Mouse (Mus musculus) spleen, adult 18-20 months (tissue): Measurements from ENCODE around the gene Nckap5l.

Experiments
- DNase-seq, 2 experiments: peaks; one replicate each; pipeline ENCODE4 v3.0.0; 2022; ENCODE audit warnings: mixed read lengths in 2 of 2

Gene Nckap5l

GRCm38 (mm10) chr15:99430394-99430793 lies 27.2 kb downstream of the Nckap5l start:
- DNase-seq = no peak

DNA sequence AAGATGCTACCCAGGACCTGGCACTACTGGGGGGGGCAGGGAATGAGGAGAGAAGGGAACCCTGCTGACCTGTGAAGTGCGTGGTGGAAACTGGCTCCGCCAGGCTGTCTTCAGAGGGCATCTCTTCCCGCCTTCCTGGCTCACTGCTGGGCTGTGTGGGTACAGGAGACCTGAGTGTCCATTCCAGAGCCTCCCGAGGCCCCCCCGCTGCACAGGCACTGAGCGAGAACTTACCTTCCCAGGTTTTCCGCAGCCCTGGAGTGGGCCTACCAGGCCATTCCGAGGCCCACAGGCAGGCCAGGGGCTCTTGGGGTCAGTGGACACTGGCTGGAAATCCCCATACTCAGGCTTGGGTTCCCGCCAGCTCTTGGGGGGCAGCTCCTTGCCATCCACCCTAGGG lies 33.7 kb downstream of the Nckap5l start:
- DNase-seq = no peak

GRCm38 (mm10) chr15:99423131-99423530 lies 34.4 kb downstream of the Nckap5l start:
- no peak for DNase-seq

DNA sequence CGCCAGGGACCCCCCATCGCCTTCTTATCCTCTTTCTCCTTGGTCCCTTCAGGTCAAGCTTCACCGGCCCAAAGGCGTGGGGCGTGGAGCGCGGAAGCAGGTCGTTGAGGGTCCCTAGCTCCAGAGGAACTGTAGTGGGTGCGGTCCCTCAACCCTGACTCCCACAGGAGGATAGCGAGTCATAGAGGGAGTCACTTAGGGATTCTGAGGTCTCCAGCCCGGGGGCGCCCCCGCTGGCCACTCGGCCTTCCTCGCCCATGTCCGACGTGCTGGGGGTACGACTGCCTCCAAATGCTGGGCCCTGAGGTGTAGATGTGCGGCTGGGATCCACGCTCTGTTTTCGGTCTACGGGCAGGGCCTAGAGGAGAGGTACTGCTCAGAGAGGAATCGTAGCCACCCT lies 35.0 kb downstream of the Nckap5l start:
- DNase-seq = no peak

GRCm38 (mm10) chr15:99421676-99422075 lies 35.9 kb downstream of the Nckap5l start:
- no peak for DNase-seq

- no peak for DNase-seq
Measured at GRCm38 (mm10) chr15:99421152-99421551, 36.4 kb downstream of the Nckap5l start.

DNA sequence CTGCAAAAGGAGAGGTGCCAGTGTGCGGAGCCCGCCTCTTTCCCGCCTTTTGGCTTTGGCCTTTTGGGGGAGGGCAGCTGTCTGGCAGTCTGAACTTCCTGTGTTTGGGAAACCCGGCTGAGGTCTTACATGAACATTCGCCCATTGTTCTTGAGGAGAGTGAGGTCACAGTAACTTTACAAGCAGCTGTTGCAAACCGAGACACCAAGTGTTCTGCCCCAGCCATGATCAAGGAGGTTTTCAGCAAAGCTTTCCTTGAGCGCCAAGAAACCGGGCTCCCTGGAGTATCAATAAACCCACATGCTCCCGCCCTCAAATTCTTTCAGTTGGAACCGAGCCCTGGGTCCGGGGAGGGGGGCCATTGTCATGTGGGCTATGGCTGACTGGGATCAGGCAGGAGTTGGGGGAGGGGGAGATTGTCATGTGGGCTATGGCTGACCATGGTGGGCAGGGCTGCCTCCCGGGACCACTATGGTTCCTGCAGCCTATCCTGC lies 37.0 kb downstream of the Nckap5l start:
- DNase-seq = no peak

DNA sequence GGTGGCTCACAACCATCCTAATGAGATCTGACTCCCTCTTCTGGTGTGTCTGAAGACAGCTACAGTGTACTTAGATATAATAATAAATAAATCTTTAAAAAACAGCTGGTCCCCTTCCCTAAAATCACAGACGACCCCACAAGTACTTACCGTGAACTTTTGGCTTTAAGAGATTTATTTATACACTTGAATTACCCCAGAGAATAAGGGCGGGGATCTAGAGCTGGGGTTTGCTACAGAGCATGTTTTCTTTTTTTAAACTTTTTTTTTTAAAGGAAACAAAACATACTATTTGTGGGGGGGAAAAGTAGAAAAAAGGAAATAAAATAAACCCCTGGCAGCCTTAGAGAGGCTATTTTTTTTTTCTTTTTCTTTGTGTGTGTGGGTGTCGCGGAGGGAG lies 37.4 kb downstream of the Nckap5l start:
- no peak for DNase-seq

DNA sequence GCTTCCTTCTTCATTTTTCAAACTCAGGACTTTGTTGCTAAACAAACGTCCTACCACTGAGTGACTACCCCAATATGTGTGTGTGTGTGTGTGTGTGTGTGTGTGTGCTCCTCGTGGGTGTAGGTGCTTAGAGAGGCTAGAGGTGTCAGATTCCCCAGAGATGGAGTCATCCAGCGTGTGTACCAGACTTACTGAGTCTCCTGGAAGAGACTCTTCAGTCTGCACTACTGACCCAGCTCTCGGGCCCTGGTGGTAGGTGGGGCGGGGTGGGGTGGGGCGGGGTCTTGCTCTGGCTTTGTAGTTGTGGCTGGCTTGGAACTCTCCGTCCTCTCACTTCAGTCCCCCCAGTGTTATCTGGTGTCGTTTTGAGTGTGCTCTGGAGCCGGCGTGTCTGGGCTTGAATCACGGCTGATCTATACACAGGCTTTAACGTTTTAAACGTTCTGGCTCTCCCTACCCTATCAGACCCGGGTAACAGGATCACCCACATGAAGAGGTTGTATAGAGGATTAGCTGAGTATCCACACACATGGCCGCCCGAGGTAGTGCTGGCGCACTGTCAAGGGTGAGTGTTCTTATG lies 39.8 kb downstream of the Nckap5l start:
- no peak for DNase-seq

GRCm38 (mm10) chr15:99416957-99417356 lies 40.6 kb downstream of the Nckap5l start:
- no peak for DNase-seq

DNA sequence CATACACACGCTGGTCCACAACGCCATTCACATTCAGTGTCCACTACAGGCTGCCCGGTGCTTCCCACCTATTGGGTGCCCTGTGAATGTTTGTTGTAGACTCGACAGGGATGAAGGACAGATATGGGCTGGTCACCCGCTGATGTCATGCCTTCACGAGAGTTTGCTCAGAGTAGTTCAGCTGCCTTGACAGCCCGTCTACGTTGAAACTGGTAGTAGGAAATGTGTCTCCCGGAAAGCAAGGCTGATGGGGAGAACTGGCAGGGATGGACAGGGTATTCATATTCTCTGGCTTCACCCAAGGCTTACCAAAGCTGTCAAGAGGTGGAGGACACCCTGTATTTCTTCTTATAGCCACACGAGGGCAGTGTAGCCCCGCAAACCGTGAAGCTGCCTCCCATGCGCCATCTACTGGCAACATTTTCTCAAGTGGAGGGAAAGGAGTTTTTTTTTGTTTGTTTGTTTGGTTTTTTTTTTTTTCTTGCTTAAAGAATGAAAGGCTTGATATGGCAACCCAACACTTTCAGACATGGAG lies 41.1 kb downstream of the Nckap5l start:
- DNase-seq = peak; percentile 45 to 79

DNA sequence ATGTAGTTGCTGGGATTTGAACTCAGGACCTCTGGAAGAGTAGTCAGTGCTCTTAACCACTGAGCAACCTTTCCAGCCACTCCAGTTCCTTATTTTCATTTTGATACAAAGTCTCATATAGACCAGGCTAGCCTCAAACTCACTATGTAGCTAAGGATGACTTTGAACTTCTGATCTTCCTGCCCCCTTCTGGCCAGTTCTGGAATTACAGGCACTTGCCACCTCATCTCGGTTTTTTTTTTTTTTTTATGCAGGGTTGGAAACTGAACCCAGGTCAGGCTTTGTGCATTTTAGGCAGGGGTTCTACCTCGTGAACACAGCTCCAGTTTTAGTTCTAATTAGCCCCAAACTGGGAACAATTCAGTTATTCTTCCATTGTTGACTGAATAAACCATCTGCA lies 41.8 kb downstream of the Nckap5l start:
- DNase-seq = peak in 1 of 2 experiments; percentile 69

- DNase-seq = no peak
Measured at GRCm38 (mm10) chr15:99411747-99412146, 45.8 kb downstream of the Nckap5l start.

- no peak for DNase-seq
Measured at GRCm38 (mm10) chr15:99408845-99409244, 48.7 kb downstream of the Nckap5l start.

GRCm38 (mm10) chr15:99406986-99407570 lies 50.5 kb downstream of the Nckap5l start:
- DNase-seq = no peak

GRCm38 (mm10) chr15:99405150-99405549 lies 52.4 kb downstream of the Nckap5l start:
- DNase-seq = no peak

- no peak for DNase-seq
Measured at GRCm38 (mm10) chr15:99403159-99403889, 54.2 kb downstream of the Nckap5l start.

DNA sequence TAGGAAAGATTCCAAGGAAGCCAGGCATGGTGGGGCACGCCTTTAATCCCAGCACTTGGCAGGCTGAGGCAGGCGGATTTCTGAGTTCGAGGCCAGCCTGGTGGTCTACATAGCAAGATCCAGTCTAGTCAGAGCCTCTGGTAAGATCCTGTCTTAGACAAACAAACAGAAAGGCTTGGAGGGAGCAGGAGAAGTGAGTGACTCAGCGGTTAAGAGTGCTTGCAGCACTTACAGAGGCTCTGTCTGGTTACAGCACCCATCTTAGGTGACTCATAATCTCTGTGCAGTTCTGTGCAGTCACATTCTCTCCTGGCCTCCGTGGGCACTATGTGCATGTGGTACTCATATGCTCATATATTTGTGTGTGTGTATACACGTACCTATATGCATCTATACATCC lies 56.9 kb downstream of the Nckap5l start:
- no peak for DNase-seq

DNA sequence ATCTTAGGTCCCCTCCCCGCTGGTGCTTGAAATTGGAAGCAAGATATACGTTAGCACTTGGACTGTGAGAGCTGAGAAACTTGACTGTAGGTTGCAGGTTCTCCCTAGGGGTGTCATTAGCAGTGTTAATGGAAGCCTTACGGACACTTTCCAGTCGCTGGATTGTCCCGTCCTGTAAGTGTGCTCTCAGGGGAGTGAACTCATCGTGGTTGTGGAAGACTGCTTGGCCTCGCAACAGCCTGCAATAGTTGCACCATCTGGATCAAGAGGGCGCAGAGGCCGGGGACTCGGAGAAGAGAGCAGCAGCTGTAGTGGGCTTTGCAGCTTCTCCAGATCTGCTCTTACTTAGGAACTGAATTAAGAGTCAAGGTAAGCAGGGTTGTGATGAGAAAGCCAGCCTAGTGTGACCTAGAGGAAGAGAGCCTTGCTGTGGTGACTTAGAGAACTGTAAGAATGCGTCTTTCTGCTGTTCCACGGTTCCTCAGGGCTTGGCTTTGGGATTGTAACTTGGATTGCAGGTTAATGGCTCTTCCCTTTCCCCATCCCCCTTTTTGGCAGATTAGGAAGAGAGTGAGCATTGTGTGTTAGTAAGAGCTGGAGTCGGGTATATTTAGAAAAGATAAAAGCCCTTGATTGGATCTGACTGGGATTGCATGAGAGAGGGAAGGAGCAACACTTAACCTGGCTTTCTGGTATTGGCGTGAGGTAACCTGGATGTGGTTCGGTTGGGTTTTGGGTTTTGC lies 57.9 kb downstream of the Nckap5l start:
- no peak for DNase-seq

GRCm38 (mm10) chr15:99397622-99398021 lies 59.9 kb downstream of the Nckap5l start:
- DNase-seq = no peak

- no peak for DNase-seq
Measured at GRCm38 (mm10) chr15:99396875-99397274, 60.7 kb downstream of the Nckap5l start.

DNA sequence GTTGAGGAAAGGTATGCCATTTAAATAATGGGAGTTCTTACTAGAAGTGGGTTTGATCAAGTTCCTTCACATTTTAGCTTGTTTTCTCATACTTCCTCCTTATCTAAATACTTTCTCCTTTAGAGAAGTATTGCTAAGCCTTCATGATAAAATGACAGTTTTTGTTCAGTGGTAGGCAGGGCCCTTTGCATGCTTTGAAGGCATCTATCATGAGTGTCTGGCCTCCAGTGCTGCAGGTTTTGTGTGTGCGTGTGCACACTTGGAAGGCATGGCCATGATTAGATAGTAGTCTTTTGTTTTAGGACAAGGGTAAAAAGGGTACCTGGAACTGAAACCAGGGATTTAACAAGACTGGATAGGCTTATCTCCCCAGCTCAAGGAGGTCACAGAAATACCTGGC lies 61.1 kb downstream of the Nckap5l start:
- DNase-seq = no peak
